Mouse (Mus musculus): ENCODE measurements around the gene Tmppe.

- TF ChIP-seq CTCF (IDR thresholded peaks at IDR 0.05): no peak
- TF ChIP-seq EP300 (IDR thresholded peaks at IDR 0.05): no peak
These were observed 27.4 kb downstream of the Tmppe start for GRCm38 (mm10) chr9:114428103-114428834.

Data from lung, postnatal 0 days (tissue).